Mouse (Mus musculus): ENCODE measurements around the gene Cutal.
"Not testable (repeated sequence)": the region's sequence is repeated elsewhere in the genome, so short reads cannot be mapped to it uniquely, and the experiment has no call there.

- not testable (repeated sequence) for TF ChIP-seq GATA1, TAL1 (IDR thresholded peaks at IDR 0.05; ENCODE audit: low read length)
These were observed 44.1 kb upstream of the Cutal start for GRCm38 (mm10) chr2:34830066-34830465.

Data from erythroblast, embryonic 14.5 days (primary cell).